Mouse (Mus musculus): Measurements from ENCODE around the gene Thada.
A peak's percentile ranks its signal among the peaks of the same experiment; 100 is the strongest.

Gene Thada

DNA sequence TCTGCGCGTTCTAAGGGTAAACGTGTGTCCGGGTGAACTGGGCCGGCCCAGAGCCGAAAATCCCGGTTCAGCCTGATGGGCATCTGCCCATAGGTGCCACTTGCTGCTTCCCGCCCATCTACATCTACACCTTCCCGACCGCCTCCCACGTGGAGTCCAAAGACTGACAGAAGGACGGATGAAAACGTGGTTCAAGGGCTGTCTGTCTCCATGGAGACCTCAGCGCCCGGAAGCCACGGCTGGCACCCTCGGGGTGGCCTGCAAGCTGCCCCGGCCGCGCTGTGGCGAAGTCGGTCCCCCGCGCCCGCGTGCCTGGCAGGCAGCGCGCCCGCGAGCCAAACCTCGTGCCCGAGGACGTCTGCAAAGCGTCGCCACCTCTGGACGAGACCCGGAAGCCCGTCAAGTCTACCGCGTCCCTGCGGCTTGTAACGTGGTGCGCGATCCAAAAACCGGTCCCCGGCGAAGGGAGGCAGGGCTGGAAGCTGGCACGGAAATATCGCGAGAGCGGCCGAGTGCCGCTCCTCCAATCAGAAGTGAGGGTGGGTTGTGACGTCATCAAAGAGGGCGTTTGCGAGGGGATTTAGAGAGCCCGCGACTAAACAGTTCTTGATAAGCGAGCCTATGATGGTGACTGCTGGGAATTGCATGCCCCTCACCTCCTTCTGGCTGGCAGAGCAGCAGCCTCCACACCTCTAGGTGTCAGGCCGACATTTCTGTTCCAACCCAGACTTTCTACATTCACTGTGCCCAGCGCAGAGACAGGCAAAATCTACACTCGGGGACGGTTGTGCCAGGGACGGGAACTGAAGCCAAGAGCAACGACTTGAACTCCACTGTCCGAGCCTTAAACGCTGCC is at the start of gene Thada:
Gene Thada (minus strand): TSS at position 453 of the 856 bp plus-strand sequence.
- peak; percentile 97 for DNase-seq (ENCODE audit: low spot score)

DNA sequence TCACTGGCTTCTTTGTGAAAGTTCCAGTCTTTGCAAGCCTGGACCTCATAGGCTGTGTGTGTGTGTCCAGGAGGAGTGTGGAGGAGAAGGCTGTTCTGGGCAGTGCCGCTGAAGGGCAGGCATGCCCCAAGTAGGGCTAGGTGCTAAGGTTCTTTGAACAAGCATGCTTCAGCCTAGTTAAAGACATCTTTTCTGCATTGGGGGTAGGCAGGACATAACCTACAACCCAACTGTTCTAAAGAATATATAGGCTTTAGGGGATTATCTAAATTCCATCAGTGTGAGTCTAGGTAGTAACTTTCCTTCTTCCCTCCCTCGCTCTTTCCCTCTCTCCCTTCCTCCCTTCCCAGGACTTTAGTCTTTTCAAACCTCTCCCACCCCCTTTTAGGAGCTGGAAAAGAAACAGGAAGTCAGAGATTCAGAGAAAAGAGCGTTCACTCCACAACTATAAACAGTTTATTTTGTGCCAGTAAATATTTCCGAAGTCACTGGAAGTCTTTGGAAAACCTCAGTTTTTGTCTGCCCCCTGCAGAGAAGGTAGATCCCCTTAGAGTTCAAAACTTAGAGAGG is 46.6 kb upstream of the Thada start:
- no peak for DNase-seq (ENCODE audit: low spot score)

DNA sequence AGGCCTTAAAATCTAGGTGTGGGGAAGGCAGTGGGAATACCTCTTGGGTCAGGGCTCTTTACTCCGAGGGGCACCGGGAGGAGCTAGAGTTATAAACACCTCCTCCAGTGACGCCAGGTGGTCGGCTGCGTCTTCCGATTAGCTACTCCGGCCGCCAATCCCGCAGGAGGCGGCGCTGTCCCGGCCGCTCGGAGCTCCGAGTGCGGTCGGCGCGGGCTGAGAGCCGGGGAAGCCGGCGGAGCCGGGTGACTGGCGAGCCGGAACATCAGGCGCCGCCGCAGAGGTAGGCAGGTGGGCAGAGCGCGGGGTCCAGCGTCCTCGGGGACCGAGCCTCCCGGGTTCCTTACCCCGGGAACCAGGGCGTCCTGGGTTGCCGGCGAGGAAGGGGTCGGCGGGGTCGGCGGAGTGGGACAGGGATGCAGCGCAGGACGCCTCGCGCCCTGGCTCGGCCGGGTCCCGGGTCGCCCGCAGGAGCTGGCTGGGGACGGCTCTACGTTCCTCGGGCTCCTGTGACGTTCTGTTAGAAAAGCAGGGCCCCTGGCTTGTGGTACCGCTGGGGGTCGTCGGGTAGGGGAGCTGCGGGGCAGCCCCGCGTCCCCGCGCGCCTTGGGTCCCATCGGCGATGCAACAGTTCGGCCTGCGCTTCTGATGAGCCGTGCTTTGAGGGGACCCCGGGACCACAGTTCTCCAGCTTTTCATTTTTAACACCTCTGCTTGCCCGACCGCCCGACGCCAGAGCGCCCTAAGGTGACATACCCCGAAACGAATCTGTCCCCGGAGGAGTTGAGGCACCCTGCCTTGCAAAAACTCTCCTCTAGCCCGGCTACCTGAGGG is 45.9 kb upstream of the Thada start, which contains the start of gene Plekhh2:
Gene Plekhh2 (plus strand): TSS at position 214 of the 834 bp plus-strand sequence.
- DNase-seq (ENCODE audit: low spot score) = peak; percentile 72

DNA sequence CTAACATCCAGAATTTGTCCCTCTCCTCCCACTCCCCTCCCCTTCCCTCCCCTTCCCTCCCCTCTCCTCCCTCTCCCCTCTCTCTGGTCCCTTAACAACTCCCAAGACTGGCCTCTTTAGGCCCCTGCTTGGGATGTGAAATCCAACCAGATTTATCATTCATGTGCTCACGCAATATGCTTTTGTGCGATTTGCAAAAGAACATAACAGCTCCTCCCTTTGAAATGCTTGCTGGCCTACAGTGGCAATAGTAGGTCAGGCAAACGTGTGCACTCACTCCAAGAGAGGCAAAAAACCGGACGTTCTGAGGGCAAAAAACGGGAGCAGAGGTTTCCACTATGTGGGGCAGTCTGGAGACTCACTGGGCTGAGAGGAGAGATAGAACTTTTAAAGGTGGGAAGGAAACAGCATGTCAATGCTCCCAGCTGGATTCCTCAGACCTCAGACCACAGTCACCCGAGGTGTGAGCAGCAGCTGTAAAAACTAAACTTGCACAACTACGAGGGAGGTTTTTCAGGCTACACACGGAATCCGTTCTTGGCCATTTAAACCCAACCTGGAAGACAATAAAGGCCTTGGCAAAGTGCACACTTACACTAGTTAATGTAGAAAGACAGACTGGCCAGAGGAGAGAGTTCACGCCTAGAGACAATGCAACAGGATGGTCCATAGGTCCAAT is 45.1 kb upstream of the Thada start:
- DNase-seq (ENCODE audit: low spot score) = no peak

DNA sequence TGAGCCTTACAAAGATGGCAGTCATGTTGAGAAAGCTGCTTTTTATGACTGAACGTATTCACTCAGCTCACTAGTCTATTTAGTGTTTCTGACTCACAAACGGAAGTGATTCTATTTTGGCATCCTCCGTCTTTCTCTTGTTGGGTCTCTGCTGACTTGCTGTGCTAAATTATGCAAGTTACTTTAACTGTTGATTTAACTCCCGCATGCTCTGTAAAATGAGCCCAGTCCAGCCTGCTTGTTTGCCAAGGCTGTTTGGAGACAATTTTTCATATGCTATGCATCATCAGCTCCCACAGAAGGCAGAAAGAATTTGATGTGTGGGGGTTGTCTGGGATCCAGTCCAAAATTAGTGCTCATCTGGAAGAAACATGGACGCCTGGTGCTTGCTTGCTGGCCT is 44.4 kb upstream of the Thada start:
- peak; percentile 20 for DNase-seq (ENCODE audit: low spot score)

DNA sequence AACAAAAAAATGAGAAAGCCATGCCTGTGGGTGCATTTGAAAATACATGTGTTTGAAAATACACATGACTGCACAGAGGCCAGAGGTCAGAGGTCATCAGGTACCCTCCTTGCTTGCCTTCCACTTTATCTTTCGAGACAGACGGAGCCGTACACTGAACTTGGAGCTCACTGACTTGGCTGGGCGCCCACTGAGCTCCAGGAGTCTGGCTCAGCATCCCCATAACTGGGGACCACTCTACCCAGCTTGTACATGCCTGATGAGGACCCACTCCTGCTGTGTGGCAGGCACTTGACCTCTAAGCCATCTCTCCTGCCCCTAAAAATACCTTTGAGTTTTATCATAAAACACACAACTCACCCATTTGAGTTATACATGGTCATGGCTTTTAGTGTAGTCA is 43.2 kb upstream of the Thada start:
- no peak for DNase-seq (ENCODE audit: low spot score)

DNA sequence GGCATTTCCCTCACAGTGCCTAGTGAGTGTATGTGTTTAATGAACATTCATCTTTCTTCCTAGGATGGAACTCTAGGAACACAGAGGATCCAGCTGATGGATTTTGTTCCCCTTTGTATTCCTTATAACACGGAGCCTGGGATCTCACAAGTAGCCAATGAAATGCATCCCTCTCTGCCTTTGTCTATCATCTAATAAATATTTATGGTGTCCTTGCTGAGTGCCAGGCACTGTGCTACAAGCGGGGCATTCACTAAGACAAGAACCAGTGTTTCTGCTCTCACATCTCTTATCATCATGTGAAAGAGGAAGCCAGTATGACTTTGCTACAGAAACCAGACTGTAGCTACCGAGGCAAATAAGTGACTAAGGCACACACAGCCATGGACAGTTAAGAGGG is 42.7 kb upstream of the Thada start:
- DNase-seq (ENCODE audit: low spot score) = no peak

DNA sequence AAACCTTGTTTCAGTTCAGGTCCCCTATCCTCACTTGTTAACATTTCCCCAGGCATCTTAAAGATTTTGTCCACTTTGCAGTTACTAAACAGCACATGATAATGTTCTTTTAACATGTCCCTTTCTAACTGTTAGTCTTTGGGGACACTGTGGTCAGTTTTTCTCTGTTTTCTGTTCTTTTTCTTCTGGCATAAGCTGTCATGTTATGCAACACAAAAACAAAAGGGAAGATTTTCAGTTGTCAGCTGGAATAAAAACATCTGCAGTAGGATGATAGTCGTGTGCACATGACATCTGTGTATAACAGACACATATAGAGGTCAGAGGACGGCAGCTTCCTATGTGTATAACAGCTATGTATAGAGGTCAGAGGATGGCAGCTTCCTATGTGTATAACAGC is 39.9 kb upstream of the Thada start:
- DNase-seq (ENCODE audit: low spot score) = no peak

DNA sequence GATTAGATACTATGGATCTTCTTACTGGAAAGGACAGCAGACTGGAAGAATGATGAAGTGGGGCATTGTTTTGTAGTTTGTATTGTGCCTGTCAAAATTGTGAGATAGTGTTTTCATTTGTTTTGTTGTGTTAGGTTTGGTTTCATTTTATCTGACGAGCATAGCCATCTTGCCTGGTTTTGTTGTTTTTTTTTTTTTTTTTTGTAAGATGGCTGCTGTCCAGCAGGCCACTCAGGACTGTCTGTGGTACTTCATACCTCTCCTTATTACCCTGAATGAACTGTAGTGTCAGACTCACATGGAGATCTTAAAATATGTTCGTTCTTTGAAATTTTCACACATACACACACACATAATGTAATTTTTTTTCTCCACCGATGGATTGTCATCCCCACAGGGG is 36.3 kb upstream of the Thada start:
- DNase-seq (ENCODE audit: low spot score) = no peak

DNA sequence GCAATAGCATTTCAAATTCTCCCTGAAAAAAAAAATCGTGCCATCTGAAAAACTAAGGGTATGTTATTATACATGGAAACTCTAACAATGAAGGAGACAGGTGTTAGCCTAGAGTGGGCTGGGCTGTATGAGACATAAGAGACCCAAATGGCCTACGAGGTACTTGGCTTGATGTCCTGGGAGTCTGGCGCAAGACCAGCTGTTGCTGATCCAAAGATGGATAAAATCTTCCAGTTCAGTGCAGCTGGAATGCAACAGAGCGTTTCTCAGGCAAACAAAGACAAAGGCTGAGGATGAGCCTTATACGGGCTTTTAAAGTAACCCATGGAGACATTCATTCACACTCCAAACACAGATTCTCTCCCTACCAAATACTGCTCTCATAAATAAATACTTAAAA is 32.6 kb upstream of the Thada start:
- no peak for DNase-seq (ENCODE audit: low spot score)

DNA sequence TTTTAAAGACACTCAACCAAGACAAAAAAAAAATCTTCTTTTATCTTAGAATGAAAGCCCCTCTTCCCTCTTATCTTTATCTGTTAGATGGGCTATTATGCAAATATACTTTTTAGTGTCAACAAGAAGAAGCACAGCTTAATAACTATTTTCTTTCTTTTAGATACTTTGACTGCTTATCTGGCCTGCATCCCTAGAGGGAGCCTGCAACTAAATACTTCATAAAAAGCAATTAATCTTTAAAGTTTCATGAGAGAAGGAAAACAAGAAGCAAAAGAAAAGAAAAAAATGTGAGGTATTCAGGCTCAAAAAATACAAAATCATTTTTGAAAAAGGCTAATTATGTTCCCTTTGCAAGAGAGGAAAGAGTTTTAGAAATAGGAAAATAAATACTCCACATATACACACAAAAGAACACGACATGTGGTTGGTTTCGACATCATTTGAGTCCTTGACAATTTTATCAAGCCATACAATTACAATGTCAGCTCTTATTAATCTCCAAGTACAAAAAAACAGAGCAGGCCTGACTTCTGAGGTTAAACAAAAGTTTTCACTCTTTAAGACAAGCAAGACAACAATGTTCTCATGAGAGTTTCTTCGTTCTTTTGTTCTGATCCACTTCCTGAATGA is 32.1 kb upstream of the Thada start:
- DNase-seq (ENCODE audit: low spot score) = no peak

DNA sequence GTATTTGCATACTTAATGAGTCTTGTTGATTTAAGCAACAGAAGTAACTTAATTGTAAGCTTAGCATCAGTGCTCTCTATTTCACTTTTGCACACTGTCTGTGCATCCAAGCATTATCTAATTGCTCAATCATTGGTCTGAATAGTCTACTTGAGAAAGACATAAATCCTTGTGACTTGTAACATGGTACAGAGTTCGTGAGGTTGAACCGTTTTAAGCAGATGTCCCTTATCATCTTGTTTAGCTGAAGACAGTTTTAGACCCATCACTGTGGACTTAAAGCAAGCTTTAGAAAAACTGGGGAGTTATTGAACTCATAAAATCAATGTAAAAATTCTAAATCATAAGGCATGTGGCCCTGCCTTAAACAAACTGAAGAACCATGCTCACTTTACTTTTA is 31.6 kb upstream of the Thada start:
- no peak for DNase-seq (ENCODE audit: low spot score)

DNA sequence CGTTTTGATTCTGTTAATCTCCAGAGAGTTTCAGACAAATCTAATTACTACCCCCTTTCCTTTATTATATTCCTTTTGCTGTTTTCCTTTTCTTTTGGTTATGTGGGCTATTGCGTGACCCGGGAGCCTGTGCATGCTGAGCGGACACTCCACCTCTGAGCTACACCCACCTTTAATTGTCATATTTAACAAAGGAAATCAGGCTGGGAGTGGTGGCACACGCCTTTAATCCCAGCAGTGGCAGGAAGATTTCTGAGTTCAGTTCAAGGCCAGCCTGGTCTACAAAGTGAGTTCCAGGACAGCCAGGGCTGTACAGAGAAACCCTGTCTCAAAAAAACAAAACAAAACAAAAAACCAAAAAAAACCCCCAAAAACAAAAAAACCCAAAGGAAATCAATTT is 31.0 kb upstream of the Thada start:
- no peak for DNase-seq (ENCODE audit: low spot score)

DNA sequence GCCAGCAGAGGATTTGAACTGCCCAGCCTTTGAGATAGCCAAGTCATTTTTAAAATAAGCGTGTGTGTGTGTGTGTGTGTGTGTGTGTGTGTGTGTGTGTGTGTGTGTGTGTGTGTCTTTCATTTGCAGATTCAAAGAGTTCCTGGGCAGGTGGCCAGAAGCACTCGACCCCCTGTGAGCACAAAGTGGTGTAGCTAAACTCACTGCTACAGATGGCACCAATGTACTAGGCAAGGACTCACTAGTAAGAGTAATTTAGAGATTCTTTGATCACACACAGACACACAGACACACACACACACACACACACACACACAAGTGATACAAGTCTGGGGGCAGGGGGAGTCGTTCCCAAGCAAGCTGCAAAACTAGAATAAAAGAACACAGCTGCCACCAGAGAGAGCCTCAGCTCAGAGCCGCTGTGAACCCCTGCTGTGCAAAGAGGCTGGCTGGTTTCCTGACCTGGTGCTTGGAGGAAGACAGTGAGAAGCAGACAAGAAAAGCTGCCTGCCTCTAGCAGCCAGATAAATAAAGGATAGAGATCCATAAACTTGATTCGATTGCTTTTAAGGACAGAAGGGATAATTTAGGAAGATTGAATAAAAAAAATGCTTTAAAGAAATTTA is 26.4 kb upstream of the Thada start:
- no peak for DNase-seq (ENCODE audit: low spot score)

DNA sequence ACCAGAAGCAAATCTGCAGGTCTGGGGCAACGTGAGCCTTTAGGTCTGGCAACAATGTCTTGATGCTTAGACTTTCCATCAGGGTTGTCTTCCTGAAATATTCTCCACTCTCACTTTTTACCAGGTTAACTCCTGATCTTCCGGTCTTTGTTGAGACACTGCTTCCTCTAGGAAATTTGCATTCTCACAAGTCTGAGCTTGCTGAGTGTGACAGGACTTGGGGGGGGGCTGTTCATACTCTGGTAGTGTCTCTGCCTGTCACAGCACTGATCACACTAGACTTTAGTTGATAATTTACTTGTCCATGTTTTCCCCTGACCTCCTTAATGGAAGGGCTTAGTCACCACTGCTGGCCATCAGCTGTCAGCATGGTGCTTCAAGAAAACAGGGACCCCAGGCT is 21.4 kb upstream of the Thada start:
- DNase-seq (ENCODE audit: low spot score) = no peak

DNA sequence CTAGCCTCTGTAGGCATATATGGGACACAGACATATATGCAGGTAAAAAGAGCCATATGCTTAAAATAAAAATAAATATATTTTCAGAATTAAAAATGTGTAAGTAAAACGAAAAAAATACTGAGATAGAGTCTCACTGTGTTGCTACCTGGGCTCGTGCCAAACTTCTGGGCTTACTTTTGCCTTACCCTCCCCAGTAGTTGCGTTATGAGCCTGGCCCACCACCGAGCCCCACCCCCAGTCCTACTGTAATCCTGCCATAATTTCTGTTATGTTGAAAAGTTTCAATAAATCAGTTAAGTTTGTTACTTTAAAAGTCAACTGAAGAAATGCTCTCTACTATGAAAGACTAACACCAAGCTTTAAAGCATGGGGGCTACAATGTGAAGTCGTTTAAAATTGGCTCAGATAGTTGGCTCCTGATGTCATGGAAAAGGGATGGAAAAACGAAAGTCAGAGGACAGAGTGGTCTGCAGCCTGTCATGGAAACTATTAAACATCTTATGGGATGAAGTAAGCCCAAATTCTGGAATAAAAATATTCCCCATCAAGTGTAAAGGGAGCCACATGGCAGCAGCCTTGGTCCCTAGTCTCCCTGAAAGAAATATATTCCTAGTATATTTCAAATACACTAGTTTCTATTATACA is 17.8 kb upstream of the Thada start:
- no peak for DNase-seq (ENCODE audit: low spot score)

DNA sequence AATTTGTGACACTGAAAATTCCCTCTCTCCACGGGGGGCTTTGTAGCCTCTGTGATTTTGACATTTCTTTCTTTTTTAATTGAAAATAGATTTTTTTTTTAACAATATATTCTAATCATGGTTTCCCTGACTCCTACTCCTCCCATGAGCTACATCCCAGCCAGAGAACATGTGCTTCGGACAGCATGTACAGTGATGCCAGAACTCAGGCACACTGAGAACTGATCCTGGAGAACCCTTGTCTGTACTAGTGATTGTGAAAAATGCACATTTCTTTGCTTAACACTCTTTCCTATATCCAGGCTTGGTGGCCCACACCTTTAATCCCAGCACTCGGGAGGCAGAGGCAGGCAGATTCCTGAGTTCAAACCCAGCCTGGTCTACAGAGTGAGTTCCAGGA is 16.8 kb upstream of the Thada start:
- no peak for DNase-seq (ENCODE audit: low spot score)

DNA sequence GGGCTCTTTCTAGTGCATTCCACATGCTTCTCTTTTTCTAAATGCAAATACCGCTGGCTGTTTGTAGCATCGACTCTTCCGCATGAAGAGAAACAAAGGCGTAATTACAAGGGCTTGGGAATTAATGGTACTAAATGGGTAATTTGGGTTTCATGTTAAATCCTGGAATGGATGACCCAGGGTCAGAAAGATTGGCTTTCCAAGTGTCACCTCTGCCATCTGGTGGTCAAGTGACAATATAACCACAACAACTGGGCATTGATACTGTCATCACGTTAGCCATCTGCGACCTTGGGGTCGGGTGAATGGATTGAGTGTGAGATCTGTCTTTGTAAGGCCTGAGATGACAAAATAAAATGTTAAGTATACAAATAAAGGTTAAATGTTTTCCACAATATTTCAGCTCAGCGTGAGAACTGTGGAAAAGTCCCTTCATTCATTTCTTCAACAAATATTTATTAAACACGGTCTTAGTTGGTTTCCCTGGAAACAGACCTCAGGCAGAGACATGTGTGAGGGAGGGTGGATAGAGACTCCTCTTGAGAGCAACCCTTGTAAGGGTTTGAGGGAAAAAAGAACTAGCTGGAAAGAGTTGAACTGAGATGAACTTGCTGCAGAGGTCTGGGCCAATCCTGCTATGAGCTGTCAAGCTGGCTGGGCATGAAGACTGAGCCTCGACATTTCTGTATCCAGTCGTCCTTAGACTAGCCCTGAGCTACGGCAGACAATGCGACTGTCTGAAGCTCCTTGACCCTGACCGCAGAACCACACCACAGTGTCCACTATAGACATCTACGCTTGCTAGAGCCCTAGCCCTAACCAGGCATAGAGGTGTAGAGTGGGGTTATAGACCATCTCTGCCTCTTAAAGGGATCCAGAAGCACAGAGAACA is 14.7 kb upstream of the Thada start:
- no peak for DNase-seq (ENCODE audit: low spot score)

DNA sequence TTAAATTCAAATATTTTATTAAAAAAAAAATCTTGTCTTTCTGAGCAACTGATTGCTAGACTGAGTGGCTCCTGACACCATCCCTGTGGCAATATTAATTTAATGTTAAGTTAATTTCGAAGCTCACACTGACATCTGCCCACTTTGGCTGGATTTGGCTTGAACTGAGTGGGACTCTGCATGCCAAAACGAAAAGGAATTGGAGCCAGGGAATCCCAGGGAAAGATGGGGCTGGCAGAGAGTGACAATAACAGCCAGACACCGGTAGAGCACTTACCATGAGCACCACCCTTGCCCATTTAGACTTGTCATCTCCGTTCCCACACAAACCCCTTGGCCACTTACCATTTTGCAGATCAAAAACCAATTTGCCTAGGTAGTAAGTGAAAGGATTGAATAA is 12.3 kb upstream of the Thada start:
- DNase-seq (ENCODE audit: low spot score) = no peak

DNA sequence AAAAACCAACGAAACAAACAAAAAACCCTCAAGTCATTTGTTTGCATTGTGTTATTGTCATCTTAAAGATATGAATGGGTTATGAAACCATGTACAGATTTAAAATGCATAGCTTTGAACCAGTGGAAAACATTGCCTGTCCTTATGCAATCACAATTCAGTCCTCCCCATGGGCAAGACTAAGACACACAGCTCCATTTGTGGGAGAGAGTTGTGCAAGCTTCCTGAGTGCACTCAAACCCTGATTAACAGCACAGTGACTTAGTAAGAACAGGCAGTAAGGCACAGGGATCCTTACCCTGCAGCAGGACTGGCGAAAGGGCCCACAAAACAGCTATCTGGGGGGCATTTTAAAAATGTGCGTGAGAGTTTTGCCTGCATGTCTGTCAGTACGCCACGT is 11.2 kb upstream of the Thada start:
- no peak for DNase-seq (ENCODE audit: low spot score)

Measured in urinary bladder, postnatal 25 days (tissue).